Mouse (Mus musculus) heart, embryonic 16.5 days (tissue): ENCODE measurements around the gene Gm17359. TPM values are rescaled to one million over a fixed set of nuclear protein-coding genes. Genes with fewer than 3 reads are reported as not detected.

Experiments used
- ATAC-seq: fragments of 200-750 bp; cut with Nextera tagmentation; replicated peaks from 2 replicates; pipeline ENCODE4 v1.8.0; 2017; ENCODE audit warnings: moderate number of reproducible peaks; ENCODE audit not compliant: insufficient read depth, low FRiP score; ENCODE audit errors: extremely low read depth
- H3K27ac ChIP-seq: fragments of 300-500 bp; sonication (generic); 2 replicates; pipeline ENCODE4 v1.5.1; 2014; ENCODE audit warnings: mild to moderate bottlenecking, low read length, control low read depth, moderate library complexity
- H3K27me3 ChIP-seq: fragments of 300-500 bp; sonication (generic); 2 replicates; pipeline ENCODE4 v1.6.1; 2014; ENCODE audit warnings: low read length, mixed read lengths; ENCODE audit not compliant: control insufficient read depth, insufficient read depth
- H3K36me3 ChIP-seq: fragments of 300-500 bp; sonication (generic); 2 replicates; pipeline ENCODE4 v1.6.1; 2014; ENCODE audit not compliant: control insufficient read depth, insufficient read depth
- H3K4me1 ChIP-seq: fragments of 300-500 bp; sonication (generic); 2 replicates; pipeline ENCODE4 v1.6.1; 2014; ENCODE audit warnings: low read length, mixed read lengths; ENCODE audit not compliant: control insufficient read depth, insufficient read depth
- H3K4me2 ChIP-seq: fragments of 300-500 bp; sonication (generic); 2 replicates; pipeline ENCODE4 v1.6.1; 2014; ENCODE audit warnings: low read depth, mild to moderate bottlenecking, control low read depth, low read length
- H3K4me3 ChIP-seq: fragments of 300-500 bp; sonication (generic); 2 replicates; pipeline ENCODE4 v1.5.1; 2014; ENCODE audit warnings: mild to moderate bottlenecking, control low read depth, low read length
- H3K9ac ChIP-seq: fragments of 300-500 bp; sonication (generic); 2 replicates; pipeline ENCODE4 v1.6.1; 2014; ENCODE audit warnings: low read length, control low read depth
- H3K9me3 ChIP-seq: fragments of 300-500 bp; sonication (generic); replicated peaks from 2 replicates; pipeline ENCODE4 v1.6.1; 2016; ENCODE audit warnings: low read length; ENCODE audit not compliant: control insufficient read depth
- WGBS: fragments of 180-500 bp; shearing (Covaris S2); extraction: QIAGEN DNeasy Blood & Tissue Kit; methylation state at CpG from one replicate; pipeline ENCODE4 v1.1.7; 2014; 5-methylcytosine and 5-hydroxymethylcytosine counted together
- polyA plus RNA-seq: library from polyadenylated mRNA; unstranded; fragments of >200 nt; fragmentation: Nextera tagmentation; extraction: Ambion mirVana; gene quantifications from 2 replicates; pipeline ENCODE4 v1.2.1, GENCODE M21; 2015

Gene Gm17359
- polyA plus RNA-seq = not detected in 2 replicates

DNA sequence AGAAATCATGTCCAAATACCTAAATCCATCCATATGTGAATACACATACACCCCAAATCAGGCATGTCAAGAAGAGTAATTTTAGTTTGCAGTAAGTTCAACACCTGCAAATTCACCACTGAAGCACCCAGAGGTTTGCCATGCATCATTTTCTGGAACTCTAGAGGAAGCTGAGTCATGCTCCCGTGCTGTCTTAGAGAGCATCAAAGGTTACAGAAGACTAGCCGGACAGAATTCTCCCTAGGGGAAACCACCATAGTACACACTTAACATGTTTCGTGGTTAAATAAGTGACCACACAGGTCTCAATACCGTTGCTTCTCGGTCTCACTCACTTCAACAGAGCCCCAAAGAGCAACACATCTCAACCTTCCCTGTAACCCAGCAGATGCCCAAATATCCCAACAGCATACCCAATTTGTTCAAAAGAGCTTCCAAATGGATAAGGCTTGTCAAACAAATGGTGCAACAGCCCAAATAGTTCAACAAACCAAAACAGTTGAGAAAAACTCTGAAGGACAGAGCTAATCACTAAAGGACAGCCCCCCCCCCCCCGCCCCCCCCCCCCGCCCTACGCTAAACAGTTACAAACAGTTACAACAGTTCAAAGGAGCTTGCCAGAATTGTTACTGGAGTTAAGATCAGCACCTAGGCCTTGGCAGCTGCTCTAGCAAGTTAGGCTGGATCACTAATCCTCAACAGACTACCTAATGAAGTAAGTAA, at the start of gene Gm17359:
Gene Gm17359 (plus strand): TSS at position 618 of the 723 bp plus-strand sequence.
- no peaks in the 10 kb centered on the region for H3K36me3 ChIP-seq
- peaks cover 3% of the 10 kb centered on the region; the same call in 1 of the 2 replicates for H3K4me1 ChIP-seq
- no peak within 1 kb of the TSS for H3K4me3 ChIP-seq
- H3K9me3 ChIP-seq = no peaks in the 10 kb centered on the region
- no peak for ATAC-seq
- no peak within 1 kb of the TSS for H3K9ac ChIP-seq
- H3K4me2 ChIP-seq = no peak within 1 kb of the TSS
- no peak within 1 kb of the TSS for H3K27ac ChIP-seq
- 51% methylated on average over 8 of the region's 8 CpGs for WGBS
- no peaks in the 10 kb centered on the region for H3K27me3 ChIP-seq

- Histone ChIP-seq H3K4me2 (peak overlapping the region; percentile 86), H3K9me3 (no peaks in the 10 kb centered on the region), H3K27me3 (no peaks in the 10 kb centered on the region), H3K27ac (peak overlapping the region; percentile 93), H3K4me1 (peaks cover 30% of the 10 kb centered on the region), H3K4me3 (peak overlapping the region; percentile 87), H3K9ac (peak overlapping the region; percentile 97), H3K36me3 (no peaks in the 10 kb centered on the region)
- under 1% methylated on average over 53 of the region's 60 CpGs for WGBS
- ATAC-seq = peak; percentile 97
Measured at GRCm38 (mm10) chr3:79287108-79287576, 49.3 kb upstream of the Gm17359 start.

DNA sequence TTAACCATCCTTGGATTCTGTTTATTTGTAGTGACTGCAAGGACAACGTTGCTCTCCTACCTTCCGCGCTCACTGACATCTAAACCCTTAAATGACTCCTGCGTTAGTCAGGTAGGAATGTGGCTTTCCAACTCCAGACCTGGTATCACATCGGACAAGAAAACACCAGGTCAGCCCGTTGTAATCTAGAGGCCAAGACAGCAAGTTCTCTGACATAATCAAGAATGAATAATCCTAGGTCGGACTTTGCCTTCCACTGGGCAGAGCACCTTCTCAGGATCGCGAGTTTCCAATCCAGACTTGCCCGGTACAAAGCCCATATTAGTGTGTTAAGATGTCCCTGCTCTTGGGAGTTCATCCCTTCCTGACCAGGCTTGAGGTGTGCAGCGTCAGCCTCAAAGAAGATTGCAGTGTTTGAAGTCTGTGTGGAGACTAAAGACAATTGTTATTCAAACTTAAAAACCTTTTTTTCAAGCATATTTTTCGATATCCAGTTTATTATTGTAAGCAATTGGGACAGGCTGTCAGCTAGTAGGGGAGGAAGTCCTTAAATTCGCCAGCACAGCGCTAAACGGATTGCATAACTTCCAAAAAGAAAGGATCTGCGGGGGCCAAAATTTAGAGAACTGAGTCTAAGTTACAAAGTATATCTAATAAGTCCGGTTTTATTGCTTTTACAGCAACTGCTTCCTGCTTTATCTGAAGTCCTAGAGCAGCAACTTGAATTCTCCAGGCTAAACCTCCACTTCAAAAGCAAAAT, 48.6 kb upstream of the Gm17359 start:
- Histone ChIP-seq H3K4me3 (peak overlapping the region; percentile 87), H3K36me3 (no peaks in the 10 kb centered on the region), H3K4me1 (peaks cover 26% of the 10 kb centered on the region), H3K4me2 (peak overlapping the region; percentile 86), H3K27ac (peak overlapping the region; percentile 57), H3K9me3 (no peaks in the 10 kb centered on the region), H3K27me3 (no peaks in the 10 kb centered on the region), H3K9ac (peak overlapping the region; percentile 85)
- no peak for ATAC-seq
- WGBS = 11% methylated on average over 17 of the region's 17 CpGs

- Histone ChIP-seq H3K36me3 (no peaks in the 10 kb centered on the region), H3K27me3 (no peaks in the 10 kb centered on the region), H3K4me2 (no peak overlapping the region), H3K4me3 (no peak overlapping the region), H3K4me1 (peaks cover 14% of the 10 kb centered on the region), H3K27ac (no peak overlapping the region), H3K9me3 (no peaks in the 10 kb centered on the region), H3K9ac (no peak overlapping the region)
- 77% methylated on average over 3 of the region's 3 CpGs for WGBS
- no peak for ATAC-seq
Measured at GRCm38 (mm10) chr3:79289050-79289449, 47.4 kb upstream of the Gm17359 start.

- Histone ChIP-seq H3K36me3 (no peaks in the 10 kb centered on the region), H3K4me2 (no peak overlapping the region), H3K4me3 (no peak overlapping the region), H3K27ac (no peak overlapping the region), H3K27me3 (no peaks in the 10 kb centered on the region), H3K9ac (no peak overlapping the region), H3K4me1 (no peaks in the 10 kb centered on the region), H3K9me3 (no peaks in the 10 kb centered on the region)
- no peak for ATAC-seq
- WGBS = 59% methylated on average over 4 of the region's 4 CpGs
Measured at GRCm38 (mm10) chr3:79293023-79293422, 43.4 kb upstream of the Gm17359 start.

DNA sequence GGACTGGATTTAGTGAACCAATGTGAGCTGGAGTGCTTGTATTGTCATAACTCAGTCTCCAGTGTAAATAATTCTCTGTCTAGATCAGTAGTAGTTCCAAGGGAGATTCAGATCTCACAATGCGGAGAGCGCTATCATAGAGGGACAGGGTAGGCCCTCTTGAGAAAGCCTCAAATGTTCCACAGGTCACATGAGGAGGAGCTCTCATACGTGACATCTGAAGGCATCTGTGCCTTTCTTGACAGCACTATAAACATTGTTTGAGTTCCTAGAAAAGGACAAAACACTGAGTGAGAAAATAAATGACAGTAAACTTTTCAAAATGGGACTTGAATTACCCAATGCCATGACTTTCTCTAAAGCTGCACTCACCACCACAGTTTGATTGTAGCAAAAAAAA, 41.8 kb upstream of the Gm17359 start:
- Histone ChIP-seq H3K9ac (no peak overlapping the region), H3K27ac (no peak overlapping the region), H3K9me3 (no peaks in the 10 kb centered on the region)

DNA sequence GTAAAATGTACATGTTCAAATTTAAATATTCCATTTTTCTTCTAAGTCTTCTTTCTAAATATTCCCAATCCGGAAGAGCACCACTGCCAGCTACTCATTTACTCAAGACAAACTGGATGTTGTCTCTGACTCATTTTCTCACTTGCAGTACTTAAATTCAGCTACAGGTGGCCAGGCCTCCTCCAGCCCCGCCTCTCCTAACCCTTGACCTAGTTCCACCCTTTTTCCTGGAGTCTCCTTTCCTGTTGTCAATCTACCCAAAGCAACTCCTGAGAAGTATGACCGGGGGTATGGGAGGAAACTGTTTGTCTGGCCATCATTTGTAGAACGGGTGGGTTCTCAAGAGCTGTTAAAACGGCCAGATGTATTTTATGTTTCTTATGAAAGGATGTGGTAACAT, 40.4 kb upstream of the Gm17359 start:
- Histone ChIP-seq H3K4me2 (no peak overlapping the region), H3K36me3 (no peaks in the 10 kb centered on the region), H3K9ac (no peak overlapping the region), H3K4me1 (no peaks in the 10 kb centered on the region), H3K9me3 (no peaks in the 10 kb centered on the region), H3K27ac (no peak overlapping the region), H3K4me3 (no peak overlapping the region), H3K27me3 (no peaks in the 10 kb centered on the region)
- WGBS = 57% methylated on average over 5 of the region's 5 CpGs
- no peak for ATAC-seq

More for the DNA sequence above, 41.8 kb upstream of the Gm17359 start:
- Histone ChIP-seq H3K4me3 (no peak overlapping the region), H3K4me2 (no peak overlapping the region), H3K4me1 (no peaks in the 10 kb centered on the region), H3K27me3 (no peaks in the 10 kb centered on the region), H3K36me3 (no peaks in the 10 kb centered on the region)
- no peak for ATAC-seq
- 79% methylated on average over 3 of the region's 3 CpGs for WGBS

GRCm38 (mm10) chr3:79296586-79296985, 39.9 kb upstream of the Gm17359 start:
- Histone ChIP-seq H3K9ac (no peak overlapping the region), H3K4me3 (no peak overlapping the region), H3K9me3 (no peaks in the 10 kb centered on the region), H3K4me1 (no peaks in the 10 kb centered on the region), H3K36me3 (no peaks in the 10 kb centered on the region), H3K27me3 (no peaks in the 10 kb centered on the region), H3K4me2 (no peak overlapping the region), H3K27ac (no peak overlapping the region)
- 79% methylated on average over 3 of the region's 3 CpGs for WGBS
- ATAC-seq = no peak

DNA sequence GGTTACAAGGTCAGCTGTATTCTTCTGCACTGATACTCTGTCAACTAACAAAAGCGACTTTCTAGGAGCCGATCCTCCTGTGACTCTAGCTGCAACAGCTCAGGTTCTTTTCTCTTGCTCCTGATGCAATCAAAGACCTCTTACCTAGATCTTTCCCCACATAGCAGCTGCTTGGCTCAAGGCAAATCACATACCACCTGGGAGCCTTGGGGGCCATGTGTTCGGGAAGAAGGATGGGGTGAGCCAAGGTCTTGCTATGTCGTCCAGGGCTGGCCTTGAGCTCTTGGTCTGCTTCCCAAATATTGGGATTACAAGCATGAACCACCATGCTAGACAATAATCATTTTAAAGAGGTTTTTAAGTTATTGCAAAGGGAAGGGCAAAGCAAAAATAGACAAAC, 39.2 kb upstream of the Gm17359 start:
- ATAC-seq = no peak

More for the DNA sequence above, 39.2 kb upstream of the Gm17359 start:
- Histone ChIP-seq H3K4me3 (no peak overlapping the region), H3K36me3 (no peaks in the 10 kb centered on the region), H3K27me3 (no peaks in the 10 kb centered on the region), H3K9ac (no peak overlapping the region), H3K27ac (no peak overlapping the region), H3K9me3 (no peaks in the 10 kb centered on the region), H3K4me2 (no peak overlapping the region), H3K4me1 (no peaks in the 10 kb centered on the region)
- WGBS = 76% methylated on average over 4 of the region's 4 CpGs
